Mouse (Mus musculus): Measurements from ENCODE around the gene Rnf212b.
A peak's percentile ranks its signal among the peaks of the same experiment; 100 is the strongest.

The Rnf212b gene

GRCm38 (mm10) chr14:54796760-54797159 is 17.2 kb upstream of the Rnf212b start:
- DNase-seq (ENCODE audit: low read depth, low spot score) = no peak

GRCm38 (mm10) chr14:54799686-54800085 is 14.3 kb upstream of the Rnf212b start:
- no peak for DNase-seq (ENCODE audit: low read depth, low spot score)

GRCm38 (mm10) chr14:54802428-54802827 is 11.5 kb upstream of the Rnf212b start:
- no peak for DNase-seq (ENCODE audit: low read depth, low spot score)

- no peak for DNase-seq (ENCODE audit: low read depth, low spot score)
Measured at GRCm38 (mm10) chr14:54806124-54806523, 7.8 kb upstream of the Rnf212b start.

- no peak for DNase-seq (ENCODE audit: low read depth, low spot score)
Measured at GRCm38 (mm10) chr14:54808718-54809667, 4.9 kb upstream of the Rnf212b start.

GRCm38 (mm10) chr14:54809668-54810033 is 4.3 kb upstream of the Rnf212b start:
- DNase-seq (ENCODE audit: low read depth, low spot score) = no peak

GRCm38 (mm10) chr14:54815737-54816136 is 1.8 kb downstream of the Rnf212b start:
- DNase-seq (ENCODE audit: low read depth, low spot score) = no peak

GRCm38 (mm10) chr14:54817791-54818190 is 3.9 kb downstream of the Rnf212b start:
- no peak for DNase-seq (ENCODE audit: low read depth, low spot score)

GRCm38 (mm10) chr14:54822301-54822700 is 8.4 kb downstream of the Rnf212b start:
- DNase-seq (ENCODE audit: low read depth, low spot score) = no peak

- no peak for DNase-seq (ENCODE audit: low read depth, low spot score)
Measured at GRCm38 (mm10) chr14:54823716-54824115, 9.8 kb downstream of the Rnf212b start.

GRCm38 (mm10) chr14:54843461-54843860 is 29.5 kb downstream of the Rnf212b start:
- DNase-seq (ENCODE audit: low read depth, low spot score) = no peak

GRCm38 (mm10) chr14:54855726-54856125 is 41.8 kb downstream of the Rnf212b start:
- no peak for DNase-seq (ENCODE audit: low read depth, low spot score)

- no peak for DNase-seq (ENCODE audit: low read depth, low spot score)
Measured at GRCm38 (mm10) chr14:54856703-54857102, 42.8 kb downstream of the Rnf212b start.

- DNase-seq (ENCODE audit: low read depth, low spot score) = no peak
Measured at GRCm38 (mm10) chr14:54857891-54858290, 44.0 kb downstream of the Rnf212b start.

GRCm38 (mm10) chr14:54860511-54860910 is 46.6 kb downstream of the Rnf212b start:
- no peak for DNase-seq (ENCODE audit: low read depth, low spot score)

GRCm38 (mm10) chr14:54863501-54864312 is 49.8 kb downstream of the Rnf212b start:
- DNase-seq (ENCODE audit: low read depth, low spot score) = no peak

- no peak for DNase-seq (ENCODE audit: low read depth, low spot score)
Measured at GRCm38 (mm10) chr14:54864313-54865036, 50.5 kb downstream of the Rnf212b start.

- no peak for DNase-seq (ENCODE audit: low read depth, low spot score)
Measured at GRCm38 (mm10) chr14:54865626-54866025, 51.7 kb downstream of the Rnf212b start.

GRCm38 (mm10) chr14:54866268-54866667 is 52.3 kb downstream of the Rnf212b start:
- DNase-seq (ENCODE audit: low read depth, low spot score) = no peak

GRCm38 (mm10) chr14:54866936-54867335 is 53.0 kb downstream of the Rnf212b start:
- DNase-seq (ENCODE audit: low read depth, low spot score) = peak; percentile 45

- DNase-seq (ENCODE audit: low read depth, low spot score) = no peak
Measured at GRCm38 (mm10) chr14:54868026-54868425, 54.1 kb downstream of the Rnf212b start.

GRCm38 (mm10) chr14:54870861-54871260 is 56.9 kb downstream of the Rnf212b start, which contains the start of gene Homez:
TSS of gene Homez (minus strand) at chr14:54870961.
- DNase-seq (ENCODE audit: low read depth, low spot score) = no peak
